Mouse (Mus musculus) heart, embryonic 14.5 days (tissue): ENCODE measurements around the gene Nptn. TPM values are rescaled to one million over a fixed set of nuclear protein-coding genes. Genes with fewer than 3 reads are reported as not detected.

Source experiments
- ATAC-seq: fragments of 200-750 bp; cut with Nextera tagmentation; 2 replicates; pipeline ENCODE4 v1.8.0; 2017; ENCODE audit warnings: low read depth, moderate TSS enrichment; ENCODE audit not compliant: insufficient number of reproducible peaks, insufficient read depth, low FRiP score
- H3K27ac ChIP-seq, 2 experiments: fragments of 200-500 bp in 1 of 2; fragments of 300-500 bp in 1 of 2; sonication (generic) in 1 of 2; replicated peaks in 1 of 2; 2 replicates each; pipeline ENCODE4 v1.5.1; 2012 to 2014; ENCODE audit warnings: low read depth in 2 of 2, low read length in 2 of 2, control low read depth in 1 of 2, mild to moderate bottlenecking in 1 of 2, mixed read lengths in 1 of 2; ENCODE audit not compliant: control insufficient read depth in 1 of 2, insufficient read depth in 1 of 2
- H3K27me3 ChIP-seq: fragments of 300-500 bp; sonication (generic); 2 replicates; pipeline ENCODE4 v1.6.1; 2014; ENCODE audit warnings: mild to moderate bottlenecking, low read length, control low read depth; ENCODE audit not compliant: control insufficient read depth, insufficient read depth
- H3K36me3 ChIP-seq: fragments of 300-500 bp; sonication (generic); 2 replicates; pipeline ENCODE4 v1.6.1; 2014; ENCODE audit warnings: mild to moderate bottlenecking, control low read depth, low read length, mixed read lengths; ENCODE audit not compliant: control insufficient read depth, insufficient read depth
- H3K4me1 ChIP-seq, 2 experiments: fragments of 200-500 bp in 1 of 2; fragments of 300-500 bp in 1 of 2; sonication (generic) in 1 of 2; 2 replicates each; pipeline ENCODE4 v1.6.1; 2012 to 2014; ENCODE audit warnings: low read length in 2 of 2, control low read depth in 1 of 2, mixed read lengths in 1 of 2; ENCODE audit not compliant: control insufficient read depth in 2 of 2, insufficient read depth in 2 of 2
- H3K4me2 ChIP-seq: fragments of 300-500 bp; sonication (generic); 2 replicates; pipeline ENCODE4 v1.6.1; 2014; ENCODE audit warnings: mild to moderate bottlenecking, low read length
- H3K4me3 ChIP-seq, 2 experiments: fragments of 200-500 bp in 1 of 2; fragments of 300-500 bp in 1 of 2; sonication (generic) in 1 of 2; 2 replicates each; pipeline ENCODE4 v1.5.1; 2012 to 2014; ENCODE audit warnings: low read length in 2 of 2, mild to moderate bottlenecking in 2 of 2, control low read depth in 1 of 2, low read depth in 1 of 2, moderate library complexity in 1 of 2; ENCODE audit not compliant: control insufficient read depth in 1 of 2, insufficient read depth in 1 of 2
- H3K9ac ChIP-seq: fragments of 300-500 bp; sonication (generic); 2 replicates; pipeline ENCODE4 v1.6.1; 2014; ENCODE audit warnings: mild to moderate bottlenecking, low read length
- H3K9me3 ChIP-seq: fragments of 300-500 bp; sonication (generic); 2 replicates; pipeline ENCODE4 v1.6.1; 2016; ENCODE audit warnings: low read length, control low read depth; ENCODE audit not compliant: control insufficient read depth
- WGBS: fragments of 180-500 bp; shearing (Covaris S2); extraction: QIAGEN DNeasy Blood & Tissue Kit; methylation state at CpG from one replicate; pipeline ENCODE4 v1.1.7; 2014; 5-methylcytosine and 5-hydroxymethylcytosine counted together
- polyA plus RNA-seq: library from polyadenylated mRNA; unstranded; fragments of >200 nt; fragmentation: Nextera tagmentation; extraction: Ambion mirVana; gene quantifications from 2 replicates; pipeline ENCODE4 v1.2.1, GENCODE M21; 2014

Gene Nptn
- polyA plus RNA-seq, 1 experiment from 2014 or later, result 136 TPM

- no peak for ATAC-seq
- Histone ChIP-seq H3K4me2 (peak overlapping the region; percentile 83), H3K27ac (peak overlapping the region; percentile 88 to 95), H3K27me3 (no peaks in the 10 kb centered on the region), H3K4me1 (peaks cover 3 to 14% of the 10 kb centered on the region in 2 experiments; a peak in 3 of 4 replicates), H3K4me3 (peak overlapping the region; percentile 56 to 100), H3K9me3 (no peaks in the 10 kb centered on the region), H3K9ac (peak overlapping the region; percentile 88), H3K36me3 (no peaks in the 10 kb centered on the region)
- WGBS, result 3% methylated on average over 8 of the region's 8 CpGs
These were observed 1.2 kb downstream of the Nptn start for GRCm38 (mm10) chr9:58583267-58583641.

DNA sequence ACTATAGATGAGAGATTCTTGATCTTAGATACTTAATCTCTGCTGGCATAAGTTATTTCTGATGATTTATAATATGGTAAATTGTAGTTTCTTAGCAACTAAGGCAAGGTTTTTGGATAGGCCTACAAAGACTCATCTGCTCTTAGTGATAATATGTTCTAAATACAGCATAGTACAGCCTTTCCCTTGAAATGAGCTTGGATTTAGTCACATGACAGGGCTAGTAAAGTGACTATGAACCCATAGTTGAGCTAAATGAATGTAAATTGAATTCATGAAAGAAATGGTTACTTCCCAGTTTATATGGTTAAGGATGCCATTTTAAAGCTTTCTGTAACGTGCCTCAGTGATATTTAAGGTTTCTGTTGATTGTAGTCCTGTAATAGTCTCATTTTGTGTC, 2.3 kb downstream of the Nptn start:
- peak overlapping the region; percentile 83 for H3K4me2 ChIP-seq
- no peaks in the 10 kb centered on the region for H3K36me3 ChIP-seq
- no peak overlapping the region; a peak in 1 of 4 replicates for H3K4me3 ChIP-seq
- H3K27me3 ChIP-seq, result no peaks in the 10 kb centered on the region
- no peak overlapping the region for H3K9ac ChIP-seq
- WGBS, result 81% methylated on average over 1 of the region's 1 CpGs
- no peaks in the 10 kb centered on the region for H3K9me3 ChIP-seq
- H3K27ac ChIP-seq, result no peak overlapping the region
- H3K4me1 ChIP-seq, result peaks cover 3 to 17% of the 10 kb centered on the region in 2 experiments; a peak in 3 of 4 replicates
- ATAC-seq, result no peak

DNA sequence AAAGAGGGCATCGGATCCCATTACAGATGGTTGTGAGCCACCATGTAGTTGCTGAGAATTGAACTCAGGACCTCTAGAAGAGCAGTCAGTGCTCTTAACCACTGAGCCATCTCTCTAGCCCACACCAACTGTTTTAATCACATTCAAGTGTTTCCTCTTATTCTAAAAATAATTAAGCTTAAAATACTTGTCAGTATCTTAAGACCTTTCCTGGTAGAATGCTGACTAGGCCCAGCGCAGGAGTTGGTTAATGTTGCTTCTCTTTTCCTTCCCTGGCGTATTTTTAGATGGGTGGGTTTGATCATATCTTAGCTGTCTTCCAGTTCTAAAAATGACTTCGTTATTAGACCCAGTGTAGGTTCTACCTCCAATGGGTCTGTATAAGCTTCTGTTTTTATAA, 6.6 kb downstream of the Nptn start:
- H3K4me3 ChIP-seq, result no peak overlapping the region
- no peak overlapping the region for H3K9ac ChIP-seq
- no peak overlapping the region for H3K27ac ChIP-seq
- no peak for ATAC-seq
- no peaks in the 10 kb centered on the region for H3K9me3 ChIP-seq
- 49% methylated on average over 4 of the region's 4 CpGs for WGBS
- peaks cover 0 to 22% of the 10 kb centered on the region in 2 experiments; a peak in 3 of 4 replicates for H3K4me1 ChIP-seq
- no peak overlapping the region for H3K4me2 ChIP-seq
- H3K27me3 ChIP-seq, result no peaks in the 10 kb centered on the region
- no peaks in the 10 kb centered on the region for H3K36me3 ChIP-seq

GRCm38 (mm10) chr9:58595313-58595712, 13.3 kb downstream of the Nptn start:
- Histone ChIP-seq H3K36me3 (no peaks in the 10 kb centered on the region), H3K27ac (no peak overlapping the region), H3K4me2 (no peak overlapping the region), H3K4me1 (peaks cover 0 to 14% of the 10 kb centered on the region in 2 experiments; a peak in 3 of 4 replicates), H3K27me3 (no peaks in the 10 kb centered on the region), H3K4me3 (no peak overlapping the region), H3K9me3 (no peaks in the 10 kb centered on the region), H3K9ac (no peak overlapping the region)
- ATAC-seq, result no peak
- 96% methylated on average over 1 of the region's 1 CpGs for WGBS

- no peak overlapping the region for H3K4me3 ChIP-seq
- peaks cover 5 to 28% of the 10 kb centered on the region in 2 experiments; a peak in 3 of 4 replicates for H3K4me1 ChIP-seq
- H3K27ac ChIP-seq, result peak overlapping the region; percentile 33 to 64
- H3K9ac ChIP-seq, result no peak overlapping the region
- H3K9me3 ChIP-seq, result no peaks in the 10 kb centered on the region
- no peaks in the 10 kb centered on the region for H3K27me3 ChIP-seq
- no peaks in the 10 kb centered on the region for H3K36me3 ChIP-seq
- ATAC-seq, result no peak
- 72% methylated on average over 1 of the region's 1 CpGs for WGBS
- H3K4me2 ChIP-seq, result no peak overlapping the region
These were observed 31.8 kb downstream of the Nptn start for GRCm38 (mm10) chr9:58613790-58614189.

DNA sequence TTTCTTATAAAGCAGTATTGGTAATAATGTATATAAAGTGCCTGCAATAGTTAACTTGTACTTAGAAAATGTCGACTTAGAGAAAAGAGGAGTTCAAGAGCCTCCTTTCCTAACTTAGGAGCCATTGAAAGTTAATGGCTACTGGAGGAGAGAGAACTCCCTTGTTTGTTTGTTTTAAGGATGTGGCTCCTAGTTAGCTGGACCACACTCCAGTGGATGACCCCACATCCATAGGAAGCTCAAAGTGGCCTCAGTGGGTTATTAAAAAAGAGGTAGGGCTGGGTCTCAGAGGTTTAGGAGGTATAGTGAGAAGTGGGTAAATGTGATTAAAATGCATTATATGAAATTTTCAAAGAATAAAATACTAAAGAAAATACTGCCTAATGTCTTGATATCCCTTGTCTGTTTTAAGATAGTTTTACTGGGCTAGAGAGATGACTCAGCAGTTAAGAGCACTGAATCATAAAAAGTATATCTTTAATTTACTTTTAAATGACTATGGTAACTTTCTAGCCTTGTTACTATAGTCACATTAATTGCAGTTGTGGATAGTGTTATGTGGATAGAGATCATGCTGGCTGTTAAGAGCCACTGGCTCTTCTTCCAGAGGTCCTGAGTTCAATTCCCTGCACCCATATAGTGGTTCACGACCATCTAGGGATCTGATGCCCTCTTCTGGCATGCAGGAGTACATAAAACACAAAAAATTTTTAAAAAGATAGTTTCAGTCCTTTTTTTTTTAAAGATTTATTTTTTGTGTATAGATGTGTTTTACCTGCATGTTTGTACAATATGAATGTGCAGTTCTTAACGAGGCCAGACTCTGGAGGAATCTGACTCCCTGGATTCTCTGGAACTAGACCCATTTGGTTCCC, 33.3 kb downstream of the Nptn start:
- Histone ChIP-seq H3K27ac (no peak overlapping the region), H3K9me3 (no peaks in the 10 kb centered on the region), H3K27me3 (no peaks in the 10 kb centered on the region), H3K9ac (no peak overlapping the region), H3K4me2 (no peak overlapping the region), H3K4me3 (no peak overlapping the region), H3K36me3 (no peaks in the 10 kb centered on the region), H3K4me1 (peaks cover 9 to 42% of the 10 kb centered on the region in 2 experiments; a peak in 3 of 4 replicates)
- WGBS, result 91% methylated on average over 3 of the region's 3 CpGs
- ATAC-seq, result no peak

GRCm38 (mm10) chr9:58623009-58623408, 41.0 kb downstream of the Nptn start:
- Histone ChIP-seq H3K4me2 (no peak overlapping the region), H3K27ac (peak overlapping the region in 1 of 2 experiments; percentile 4; a peak in 1 of 4 replicates), H3K4me3 (no peak overlapping the region), H3K36me3 (peaks cover 12% of the 10 kb centered on the region), H3K9ac (no peak overlapping the region), H3K4me1 (peaks cover 6 to 20% of the 10 kb centered on the region in 2 experiments; a peak in 3 of 4 replicates), H3K27me3 (no peaks in the 10 kb centered on the region), H3K9me3 (no peaks in the 10 kb centered on the region)
- 77% methylated on average over 1 of the region's 1 CpGs for WGBS
- no peak for ATAC-seq
